Mouse (Mus musculus): ENCODE data around the gene Ehd4.

Gene Ehd4

DNA sequence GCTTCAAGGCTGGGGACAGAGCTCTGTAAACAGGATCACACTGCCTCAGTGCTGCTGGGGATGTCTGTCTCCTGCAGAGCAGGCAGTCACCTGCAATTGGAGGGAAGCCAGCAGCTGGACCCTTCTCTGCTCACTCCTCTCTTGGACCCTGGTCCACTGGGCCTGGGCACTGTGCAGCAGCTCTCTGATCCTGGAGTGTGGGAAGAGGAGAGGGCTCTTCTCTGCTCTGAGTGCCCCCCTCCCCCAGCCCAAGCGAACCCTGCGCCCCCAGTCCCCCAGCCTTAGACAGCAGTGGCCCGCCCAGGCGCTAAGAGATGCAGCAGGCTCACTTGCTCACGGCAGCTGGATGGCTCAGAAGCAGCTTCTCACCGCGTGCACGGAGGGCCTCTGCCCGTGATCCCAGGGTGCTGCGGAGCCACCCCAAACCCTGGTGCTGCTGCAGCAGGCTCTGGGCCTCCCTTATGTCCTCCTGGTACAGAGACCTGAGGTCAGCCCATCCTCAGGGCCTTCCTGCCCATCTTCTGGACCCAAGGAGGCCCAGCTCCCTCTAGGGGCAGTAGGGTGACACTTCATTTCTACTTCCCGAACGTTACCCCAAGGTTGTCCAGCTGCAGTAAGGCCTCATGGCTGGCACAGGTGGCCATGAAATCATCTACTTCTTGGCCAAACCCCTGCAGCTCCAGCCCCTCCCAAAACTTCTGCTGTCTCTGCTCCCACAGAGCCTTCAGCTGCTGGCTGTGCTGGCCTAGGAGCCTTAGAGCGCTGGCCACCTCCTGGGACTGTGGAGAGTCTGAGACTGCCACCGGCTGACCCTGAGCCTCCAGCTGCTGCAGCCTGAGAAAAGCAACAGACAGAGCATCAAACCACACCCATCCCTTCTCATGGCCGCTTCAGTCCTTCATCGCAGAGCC is 85.6 kb downstream of the Ehd4 start:
- no peak for DNase-seq (ENCODE audit: low spot score)

- no peak for DNase-seq (ENCODE audit: low spot score)
Measured at GRCm38 (mm10) chr2:120066224-120066623, 88.2 kb downstream of the Ehd4 start.

DNA sequence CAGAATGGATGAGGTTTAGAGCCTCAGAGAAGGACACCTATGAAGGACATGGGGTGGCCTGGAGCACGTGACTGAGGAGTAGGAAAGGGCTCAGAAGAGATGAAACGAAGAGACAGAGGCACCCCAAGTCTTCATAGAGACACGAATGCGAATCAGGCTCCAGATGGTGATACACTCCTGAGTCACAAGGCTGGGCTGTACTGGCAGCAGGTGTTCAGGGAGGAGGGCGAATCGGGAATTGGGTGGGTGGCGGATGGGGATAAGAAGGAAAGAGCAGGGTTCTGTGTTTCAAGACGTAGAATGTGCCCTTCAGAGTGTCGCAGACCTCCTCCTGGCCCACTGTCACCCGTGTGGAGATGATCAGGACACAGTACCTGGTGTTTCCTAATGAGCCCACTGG is 89.2 kb downstream of the Ehd4 start:
- no peak for DNase-seq (ENCODE audit: low spot score)

- DNase-seq (ENCODE audit: low spot score) = no peak
Measured at GRCm38 (mm10) chr2:120064639-120065038, 89.8 kb downstream of the Ehd4 start.

DNA sequence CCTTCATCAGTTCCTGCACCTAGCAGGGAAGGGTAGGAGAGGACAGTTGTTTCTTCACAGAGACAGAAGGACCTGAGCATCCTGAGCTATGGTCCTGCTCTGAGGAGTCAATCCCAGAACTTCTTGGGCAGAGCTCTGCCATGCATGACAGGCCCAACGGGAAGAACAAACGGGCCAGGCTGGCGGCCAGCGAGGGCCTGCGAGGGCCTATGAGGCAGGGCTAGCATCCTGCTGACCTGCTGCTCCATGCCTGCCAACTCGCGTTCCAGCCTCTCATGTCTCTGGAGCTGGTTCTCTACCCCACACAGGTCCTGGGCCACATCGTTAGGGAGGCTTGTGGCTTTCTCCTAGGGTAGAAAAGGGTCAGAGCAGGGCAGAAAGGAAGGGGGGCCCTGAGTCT is 92.2 kb downstream of the Ehd4 start:
- DNase-seq (ENCODE audit: low spot score) = no peak

DNA sequence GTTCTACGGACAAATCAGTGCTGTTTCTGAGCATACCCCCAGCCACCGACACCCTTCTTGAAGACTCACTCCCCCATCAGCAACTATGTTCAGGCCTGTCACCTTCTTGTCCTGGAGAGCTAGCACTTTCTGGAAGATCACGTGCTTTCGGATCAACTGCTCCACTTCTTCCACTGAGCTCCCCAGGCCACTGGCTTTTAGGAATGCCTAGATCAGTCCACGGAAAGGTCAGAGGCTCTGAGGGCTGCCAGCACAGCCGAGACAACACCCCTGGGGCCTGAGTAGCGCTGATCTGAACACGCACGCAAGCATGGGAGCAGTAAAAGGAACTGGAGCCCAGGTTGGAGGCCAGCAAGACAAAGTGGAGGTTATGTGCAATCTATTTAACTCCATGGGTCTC is 93.8 kb downstream of the Ehd4 start:
- no peak for DNase-seq (ENCODE audit: low spot score)

DNA sequence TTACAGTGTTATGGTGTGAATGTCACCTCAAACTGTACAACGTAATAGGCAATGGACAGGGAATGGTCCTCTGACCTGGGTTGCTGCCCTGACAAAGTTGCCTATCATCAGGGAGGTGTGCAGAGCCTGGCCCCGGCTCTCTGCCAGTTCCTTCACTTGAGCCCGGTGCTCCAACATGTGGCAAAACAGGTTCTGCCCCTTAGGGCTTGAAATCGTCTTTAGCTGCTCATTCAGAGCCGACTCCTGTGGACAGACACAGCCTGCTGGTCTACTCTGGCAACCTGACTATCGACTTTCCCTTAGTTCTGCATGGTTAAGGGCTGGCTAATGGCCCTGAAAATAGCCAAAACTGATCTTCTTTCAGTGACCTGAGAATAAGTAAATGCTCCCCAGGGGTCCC is 94.2 kb downstream of the Ehd4 start:
- no peak for DNase-seq (ENCODE audit: low spot score)

- no peak for DNase-seq (ENCODE audit: low spot score)
Measured at GRCm38 (mm10) chr2:120059466-120059865, 94.9 kb downstream of the Ehd4 start.

- DNase-seq (ENCODE audit: low spot score) = no peak
Measured at GRCm38 (mm10) chr2:120058818-120059217, 95.6 kb downstream of the Ehd4 start.

DNA sequence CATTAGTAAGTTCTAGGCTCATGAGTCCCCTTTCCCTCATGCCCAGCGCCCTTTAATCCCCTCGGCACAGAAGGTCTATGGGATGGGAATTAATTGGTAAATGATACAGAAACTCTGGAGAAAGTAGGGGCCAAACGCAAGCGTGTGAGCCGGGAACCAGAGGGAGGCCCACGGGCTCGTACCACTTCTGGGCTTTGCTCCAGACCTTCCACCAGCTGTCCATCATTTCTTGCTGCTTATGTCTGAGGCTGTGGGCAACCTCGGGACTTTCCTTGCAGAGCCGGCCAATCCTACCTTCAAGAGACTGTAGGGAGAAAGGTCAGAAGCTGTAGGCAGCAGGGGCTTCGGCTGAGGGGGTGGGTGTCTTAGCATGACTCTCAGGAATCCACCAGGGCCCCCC is 98.5 kb downstream of the Ehd4 start:
- DNase-seq (ENCODE audit: low spot score) = no peak

DNA sequence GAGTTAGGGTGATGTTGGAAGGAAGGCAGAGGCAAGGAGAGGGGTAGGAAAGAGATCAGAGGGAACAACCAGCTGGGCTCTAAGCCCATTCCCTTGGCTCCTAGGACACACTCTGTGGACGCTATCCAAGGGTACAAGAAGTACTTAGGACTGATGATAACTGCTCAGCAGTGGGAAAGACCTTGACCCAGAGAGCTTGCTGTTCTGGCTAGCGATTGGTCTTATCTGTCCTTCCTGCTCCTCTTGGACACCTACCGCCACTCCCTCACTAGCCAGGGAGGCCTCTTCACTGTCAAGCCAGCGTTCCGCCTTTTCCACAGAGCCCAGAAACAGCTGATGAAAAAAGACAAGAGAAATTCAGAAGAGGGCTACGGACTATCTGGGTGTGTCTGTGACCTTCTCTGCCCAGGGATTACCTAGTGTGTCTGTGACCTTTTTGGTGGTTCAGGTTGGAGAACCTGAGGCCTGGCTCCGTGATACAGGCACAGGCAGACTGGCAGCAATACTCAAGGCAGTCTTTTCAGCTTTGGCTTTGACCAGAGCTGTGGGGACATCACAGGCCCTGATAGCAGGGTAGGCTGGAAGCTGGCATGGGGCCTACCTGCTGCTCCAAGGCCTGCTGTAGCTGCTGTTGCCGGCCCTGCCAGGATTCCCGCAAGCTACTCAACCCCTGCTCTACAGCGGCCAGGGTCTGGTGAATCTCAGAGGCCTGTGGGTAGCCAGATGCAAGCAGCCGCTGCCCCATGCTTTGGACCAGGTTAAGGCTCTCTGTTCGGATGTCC is 99.4 kb downstream of the Ehd4 start:
- no peak for DNase-seq (ENCODE audit: low spot score)

GRCm38 (mm10) chr2:120051405-120051804 is 103.0 kb downstream of the Ehd4 start:
- no peak for DNase-seq (ENCODE audit: low spot score)

- DNase-seq (ENCODE audit: low spot score) = no peak
Measured at GRCm38 (mm10) chr2:120049632-120050274, 104.7 kb downstream of the Ehd4 start.

DNA sequence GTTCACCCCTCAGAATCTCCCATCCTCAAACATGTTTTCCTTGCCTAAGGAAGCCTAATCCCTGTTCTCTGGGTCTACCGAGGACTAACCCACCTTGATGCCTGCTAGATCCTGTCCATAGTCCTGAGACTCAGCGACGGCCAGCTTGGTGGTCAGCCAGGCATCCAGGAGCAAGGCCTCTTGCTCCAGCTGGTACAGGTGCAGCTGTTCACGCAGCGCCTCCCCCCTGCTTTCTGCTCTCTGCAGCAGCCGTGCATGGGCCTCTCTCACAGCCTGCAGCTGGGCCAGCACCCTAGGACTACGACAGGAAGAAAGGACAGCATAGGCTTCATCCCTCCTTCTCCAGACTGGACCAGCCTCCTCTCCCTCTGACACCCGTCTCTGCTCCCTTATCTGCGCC is 106.2 kb downstream of the Ehd4 start:
- DNase-seq (ENCODE audit: low spot score) = no peak

GRCm38 (mm10) chr2:120046486-120047310 is 107.7 kb downstream of the Ehd4 start:
- no peak for DNase-seq (ENCODE audit: low spot score)

- no peak for DNase-seq (ENCODE audit: low spot score)
Measured at GRCm38 (mm10) chr2:120044676-120045075, 109.7 kb downstream of the Ehd4 start.

- DNase-seq (ENCODE audit: low spot score) = no peak
Measured at GRCm38 (mm10) chr2:120044101-120044603, 110.3 kb downstream of the Ehd4 start.

DNA sequence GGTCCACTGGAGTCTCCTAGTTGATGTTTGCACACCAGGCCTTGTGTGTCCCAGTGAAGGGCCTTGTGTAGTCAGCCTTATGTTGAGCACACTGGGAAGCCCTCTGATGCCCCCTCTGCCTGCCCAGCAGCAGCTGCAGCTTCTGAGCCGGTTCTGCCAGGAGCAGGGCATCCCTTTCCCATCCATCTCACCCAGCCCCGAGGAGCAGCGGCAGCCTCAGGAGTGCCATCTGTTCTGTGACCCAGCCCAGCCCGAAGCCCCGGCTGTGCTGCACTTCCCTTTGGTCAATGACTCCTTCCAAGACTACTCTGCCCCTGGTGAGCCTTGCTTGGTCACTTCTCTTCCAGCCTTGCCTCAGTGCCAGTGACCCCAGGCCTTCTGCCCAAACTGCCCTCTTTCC is 113.4 kb downstream of the Ehd4 start:
- DNase-seq (ENCODE audit: low spot score) = no peak
